Mouse (Mus musculus) heart, embryonic 13.5 days (tissue): ENCODE results near the gene Ptpn14. TPM values are rescaled to one million over a fixed set of nuclear protein-coding genes. Genes with fewer than 3 reads are reported as not detected.

ENCODE experiments used
- ATAC-seq: fragments of 200-750 bp; cut with Nextera tagmentation; 2 replicates; pipeline ENCODE4 v1.8.0; 2017; ENCODE audit warnings: moderate TSS enrichment; ENCODE audit not compliant: insufficient number of reproducible peaks, low FRiP score, low TSS enrichment; ENCODE audit errors: extremely low read depth
- H3K27ac ChIP-seq: fragments of 300-500 bp; sonication (generic); replicated peaks from 2 replicates; pipeline ENCODE4 v1.5.1; 2015; ENCODE audit warnings: moderate library complexity, mild to moderate bottlenecking, inconsistent platforms
- H3K27me3 ChIP-seq: fragments of 300-500 bp; sonication (generic); replicated peaks from 2 replicates; pipeline ENCODE4 v1.6.1; 2015; ENCODE audit warnings: mild to moderate bottlenecking, inconsistent platforms
- H3K36me3 ChIP-seq: fragments of 300-500 bp; sonication (generic); 2 replicates; pipeline ENCODE4 v1.6.1; 2015; ENCODE audit warnings: mild to moderate bottlenecking, inconsistent platforms
- H3K4me1 ChIP-seq: fragments of 300-500 bp; sonication (generic); 2 replicates; pipeline ENCODE4 v1.6.1; 2015; ENCODE audit warnings: inconsistent platforms
- H3K4me2 ChIP-seq: fragments of 300-500 bp; sonication (generic); 2 replicates; pipeline ENCODE4 v1.6.1; 2015; ENCODE audit warnings: inconsistent platforms, mild to moderate bottlenecking, moderate library complexity
- H3K4me3 ChIP-seq: fragments of 300-500 bp; sonication (generic); 2 replicates; pipeline ENCODE4 v1.5.1; 2015; ENCODE audit warnings: moderate library complexity, mild to moderate bottlenecking, inconsistent platforms
- H3K9ac ChIP-seq: fragments of 300-500 bp; sonication (generic); 2 replicates; pipeline ENCODE4 v1.6.1; 2015; ENCODE audit warnings: inconsistent platforms, mild to moderate bottlenecking, moderate library complexity
- H3K9me3 ChIP-seq: fragments of 300-500 bp; sonication (generic); 2 replicates; pipeline ENCODE4 v1.6.1; 2016; ENCODE audit warnings: inconsistent platforms
- WGBS: fragments of 180-500 bp; shearing (Covaris S2); methylation state at CpG from one replicate; pipeline ENCODE4 v1.1.7; 2015; ENCODE audit warnings: mixed read lengths; 5-methylcytosine and 5-hydroxymethylcytosine counted together
- polyA plus RNA-seq: library from polyadenylated mRNA; unstranded; fragments of >200 nt; fragmentation: Nextera tagmentation; extraction: Ambion mirVana; gene quantifications from 2 replicates; pipeline ENCODE4 v1.2.1, GENCODE M21; 2015

Gene Ptpn14
- polyA plus RNA-seq, 1 experiment from 2014 or later, result 7.6 TPM

- no peak overlapping the region for H3K4me2 ChIP-seq
- WGBS, result 76% methylated on average over 7 of the region's 7 CpGs
- H3K4me1 ChIP-seq, result peaks cover 11% of the 10 kb centered on the region
- no peaks in the 10 kb centered on the region for H3K9me3 ChIP-seq
- no peak overlapping the region for H3K9ac ChIP-seq
- ATAC-seq, result no peak
- no peak overlapping the region for H3K4me3 ChIP-seq
- H3K27me3 ChIP-seq, result no peaks in the 10 kb centered on the region
- H3K27ac ChIP-seq, result peak overlapping the region; percentile 48; the same call in 1 of the 2 replicates
- H3K36me3 ChIP-seq, result peaks cover 97% of the 10 kb centered on the region
These were observed 124.4 kb downstream of the Ptpn14 start for GRCm38 (mm10) chr1:189852456-189852855.

GRCm38 (mm10) chr1:189854646-189855045, 126.6 kb downstream of the Ptpn14 start:
- peaks cover 8% of the 10 kb centered on the region for H3K4me1 ChIP-seq
- H3K36me3 ChIP-seq, result peaks cover 92% of the 10 kb centered on the region
- WGBS, result 78% methylated on average over 13 of the region's 13 CpGs
- H3K27me3 ChIP-seq, result no peaks in the 10 kb centered on the region
- no peak overlapping the region for H3K4me2 ChIP-seq
- H3K9me3 ChIP-seq, result no peaks in the 10 kb centered on the region
- H3K27ac ChIP-seq, result no peak overlapping the region
- ATAC-seq, result no peak
- no peak overlapping the region for H3K4me3 ChIP-seq
- H3K9ac ChIP-seq, result no peak overlapping the region

GRCm38 (mm10) chr1:189855739-189856138, 127.7 kb downstream of the Ptpn14 start:
- Histone ChIP-seq H3K4me1 (peaks cover 15% of the 10 kb centered on the region), H3K9me3 (no peaks in the 10 kb centered on the region), H3K36me3 (peaks cover 89% of the 10 kb centered on the region), H3K27me3 (no peaks in the 10 kb centered on the region), H3K9ac (no peak overlapping the region), H3K27ac (no peak overlapping the region), H3K4me3 (no peak overlapping the region), H3K4me2 (no peak overlapping the region)
- ATAC-seq, result no peak
- 84% methylated on average over 5 of the region's 5 CpGs for WGBS

GRCm38 (mm10) chr1:189858377-189858776, 130.3 kb downstream of the Ptpn14 start:
- Histone ChIP-seq H3K9me3 (no peaks in the 10 kb centered on the region), H3K4me2 (no peak overlapping the region), H3K36me3 (peaks cover 81% of the 10 kb centered on the region), H3K27me3 (no peaks in the 10 kb centered on the region), H3K27ac (peak overlapping the region; percentile 29; the same call in 1 of the 2 replicates), H3K4me1 (peaks cover 32% of the 10 kb centered on the region), H3K4me3 (no peak overlapping the region), H3K9ac (no peak overlapping the region)
- no peak for ATAC-seq
- WGBS, result 81% methylated on average over 6 of the region's 6 CpGs

GRCm38 (mm10) chr1:189860112-189860941, 132.3 kb downstream of the Ptpn14 start:
- peak; percentile 9; the same call in 1 of the 2 replicates for ATAC-seq
- Histone ChIP-seq H3K4me2 (no peak overlapping the region), H3K36me3 (peaks cover 82% of the 10 kb centered on the region), H3K4me1 (peaks cover 34% of the 10 kb centered on the region), H3K4me3 (no peak overlapping the region), H3K27me3 (no peaks in the 10 kb centered on the region), H3K9me3 (no peaks in the 10 kb centered on the region), H3K9ac (no peak overlapping the region), H3K27ac (peak overlapping the region; percentile 79)
- WGBS, result 71% methylated on average over 17 of the region's 17 CpGs

GRCm38 (mm10) chr1:189860942-189861315, 132.9 kb downstream of the Ptpn14 start:
- no peak overlapping the region for H3K4me2 ChIP-seq
- no peaks in the 10 kb centered on the region for H3K9me3 ChIP-seq
- peak overlapping the region; percentile 79 for H3K27ac ChIP-seq
- no peaks in the 10 kb centered on the region for H3K27me3 ChIP-seq
- WGBS, result 55% methylated on average over 12 of the region's 12 CpGs
- no peak overlapping the region for H3K4me3 ChIP-seq
- peaks cover 38% of the 10 kb centered on the region for H3K4me1 ChIP-seq
- H3K36me3 ChIP-seq, result peaks cover 84% of the 10 kb centered on the region
- H3K9ac ChIP-seq, result no peak overlapping the region; the same call in 1 of the 2 replicates
- 0 out of 2 replicates have a peak, but pooled peaks have one; percentile 26 for ATAC-seq

- H3K27ac ChIP-seq, result no peak overlapping the region
- no peak overlapping the region for H3K4me3 ChIP-seq
- ATAC-seq, result no peak
- peaks cover 58% of the 10 kb centered on the region for H3K36me3 ChIP-seq
- WGBS, result 93% methylated on average over 3 of the region's 3 CpGs
- H3K9me3 ChIP-seq, result no peaks in the 10 kb centered on the region
- H3K9ac ChIP-seq, result no peak overlapping the region
- no peaks in the 10 kb centered on the region for H3K27me3 ChIP-seq
- H3K4me1 ChIP-seq, result peaks cover 59% of the 10 kb centered on the region
- no peak overlapping the region for H3K4me2 ChIP-seq
These were observed 135.7 kb downstream of the Ptpn14 start for GRCm38 (mm10) chr1:189863727-189864126.

- no peak for ATAC-seq
- no peak overlapping the region for H3K4me2 ChIP-seq
- H3K9ac ChIP-seq, result no peak overlapping the region
- 65% methylated on average over 9 of the region's 9 CpGs for WGBS
- H3K9me3 ChIP-seq, result no peaks in the 10 kb centered on the region
- no peaks in the 10 kb centered on the region for H3K27me3 ChIP-seq
- H3K4me1 ChIP-seq, result peaks cover 59% of the 10 kb centered on the region
- no peak overlapping the region for H3K27ac ChIP-seq
- no peak overlapping the region for H3K4me3 ChIP-seq
- H3K36me3 ChIP-seq, result peaks cover 56% of the 10 kb centered on the region
These were observed 136.2 kb downstream of the Ptpn14 start for GRCm38 (mm10) chr1:189864301-189864700.

- Histone ChIP-seq H3K36me3 (peaks cover 57% of the 10 kb centered on the region), H3K27ac (peak overlapping the region; percentile 97), H3K9ac (no peak overlapping the region), H3K4me2 (no peak overlapping the region), H3K9me3 (no peaks in the 10 kb centered on the region), H3K4me1 (peaks cover 57% of the 10 kb centered on the region), H3K27me3 (no peaks in the 10 kb centered on the region), H3K4me3 (no peak overlapping the region)
- ATAC-seq, result no peak
- WGBS, result 83% methylated on average over 15 of the region's 15 CpGs
These were observed 136.9 kb downstream of the Ptpn14 start for GRCm38 (mm10) chr1:189864846-189865560.

GRCm38 (mm10) chr1:189866621-189867020, 138.6 kb downstream of the Ptpn14 start:
- 25% methylated on average over 6 of the region's 6 CpGs for WGBS
- H3K4me1 ChIP-seq, result peaks cover 41% of the 10 kb centered on the region
- H3K27me3 ChIP-seq, result no peaks in the 10 kb centered on the region
- no peak for ATAC-seq
- H3K36me3 ChIP-seq, result peaks cover 66% of the 10 kb centered on the region
- peak overlapping the region; percentile 62; the same call in 1 of the 2 replicates for H3K9ac ChIP-seq
- H3K4me2 ChIP-seq, result peak overlapping the region; percentile 54
- H3K27ac ChIP-seq, result peak overlapping the region; percentile 97
- H3K4me3 ChIP-seq, result no peak overlapping the region
- no peaks in the 10 kb centered on the region for H3K9me3 ChIP-seq

GRCm38 (mm10) chr1:189867034-189867433, 139.0 kb downstream of the Ptpn14 start:
- peak overlapping the region; percentile 62; the same call in 1 of the 2 replicates for H3K9ac ChIP-seq
- peak overlapping the region; percentile 54 for H3K4me2 ChIP-seq
- ATAC-seq, result no peak; the same call in 1 of the 2 replicates
- H3K9me3 ChIP-seq, result no peaks in the 10 kb centered on the region
- no peaks in the 10 kb centered on the region for H3K27me3 ChIP-seq
- peaks cover 66% of the 10 kb centered on the region for H3K36me3 ChIP-seq
- H3K4me1 ChIP-seq, result peaks cover 37% of the 10 kb centered on the region
- 22% methylated on average over 5 of the region's 5 CpGs for WGBS
- peak overlapping the region; percentile 97 for H3K27ac ChIP-seq
- peak overlapping the region; percentile 16; the same call in 1 of the 2 replicates for H3K4me3 ChIP-seq
